8 mouse cellular contexts compared by ENCODE assay signal in the genomic region with DNA sequence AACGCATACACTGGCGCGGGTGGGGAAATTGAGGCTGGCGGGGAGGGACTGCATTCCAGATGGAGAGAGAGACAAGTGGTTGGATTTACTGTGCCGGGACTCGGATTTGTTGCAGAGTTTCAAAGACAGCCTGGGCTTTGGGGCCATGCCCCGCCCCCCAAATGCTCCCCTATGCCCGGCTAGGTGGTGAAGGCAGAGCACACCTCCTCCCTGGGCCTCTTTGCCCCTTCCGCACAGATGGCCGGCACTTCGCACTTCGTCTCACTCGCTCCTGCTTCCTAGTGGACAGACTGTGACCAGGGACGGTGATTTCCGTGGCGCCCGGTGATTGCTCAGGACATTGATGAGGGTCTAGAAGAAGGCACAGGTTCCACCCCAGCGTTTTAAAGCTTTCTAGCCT. TPM values are rescaled to one million over a fixed set of nuclear protein-coding genes. Genes with fewer than 3 reads are reported as not detected.
DNase-seq lines count a peak whose midpoint lies in the region; ATAC-seq lines count a peak whose summit lies in the region.

No protein-coding gene starts in this region.

- H3K27ac ChIP-seq in hindbrain, embryonic 15.5 days (replicated peaks): peak overlapping the region; percentile 47
- H3K27ac ChIP-seq in lung, embryonic 15.5 days: peak overlapping the region; percentile 57

- H3K27me3 ChIP-seq in hindbrain, embryonic 15.5 days: peaks cover 16% of the 10 kb centered on the region
- no peaks in the 10 kb centered on the region; the same call in 1 of the 2 replicates for H3K27me3 ChIP-seq in lung, embryonic 15.5 days
- no peaks in the 10 kb centered on the region for H3K27me3 ChIP-seq in splenic B cell, adult 2 months (ENCODE audit: control insufficient read depth, insufficient read depth, low read length, poor library complexity, severe bottlenecking)

- WGBS in hindbrain, embryonic 15.5 days: under 1% methylated on average over 18 of the region's 18 CpGs
- WGBS in lung, embryonic 15.5 days: under 1% methylated on average over 18 of the region's 18 CpGs

- peak; percentile 56 for DNase-seq in left cerebral cortex, postnatal 4 days
- no peak for DNase-seq in left cerebral cortex, postnatal 10 days (ENCODE audit: extremely low spot score in 1 of 2, low spot score in 2 of 2)
- DNase-seq in embryo, embryonic 10 days (ENCODE audit: low spot score): peak; percentile 59
- peak; percentile 40 for DNase-seq in splenic B cell, adult 2 months (ENCODE audit: low read depth, low spot score)
- no peak for DNase-seq in right cerebral cortex, postnatal 4 days
- DNase-seq in layer of hippocampus, adult 8-10 months (ENCODE audit: low spot score in 2 of 2): no peak

- peak overlapping the region; percentile 52 for H3K9ac ChIP-seq in hindbrain, embryonic 15.5 days
- peak overlapping the region; percentile 51 for H3K9ac ChIP-seq in lung, embryonic 15.5 days

- H3K4me3 ChIP-seq in hindbrain, embryonic 15.5 days: peak overlapping the region; percentile 38
- H3K4me3 ChIP-seq in lung, embryonic 15.5 days: peak overlapping the region; percentile 51

- no peaks in the 10 kb centered on the region for H3K9me3 ChIP-seq in hindbrain, embryonic 15.5 days
- no peaks in the 10 kb centered on the region for H3K9me3 ChIP-seq in lung, embryonic 15.5 days

- peaks cover 44% of the 10 kb centered on the region for H3K4me1 ChIP-seq in hindbrain, embryonic 15.5 days (replicated peaks)
- peaks cover 53% of the 10 kb centered on the region for H3K4me1 ChIP-seq in lung, embryonic 15.5 days

- H3K4me2 ChIP-seq in hindbrain, embryonic 15.5 days: peak overlapping the region; percentile 94
- peak overlapping the region; percentile 81 for H3K4me2 ChIP-seq in lung, embryonic 15.5 days

- intact Hi-C loops in left cerebral cortex, postnatal 4 days (cut with DNase I): no loop called here
- intact Hi-C loops in left cerebral cortex, postnatal 10 days (cut with DNase I): loop anchor here (5.0 kb wide), 1 partner anchor 46 kb away; no protein-coding TSS in a partner anchor

- ATAC-seq in hindbrain, embryonic 15.5 days (ENCODE audit: low FRiP score, low read depth): no peak
- ATAC-seq in lung, embryonic 15.5 days (ENCODE audit: borderline replicate concordance, extremely low read depth, low FRiP score, low TSS enrichment): 0 out of 2 replicates have a peak, but pooled peaks have one; percentile 12

- no peaks in the 10 kb centered on the region for H3K36me3 ChIP-seq in hindbrain, embryonic 15.5 days
- H3K36me3 ChIP-seq in lung, embryonic 15.5 days: no peaks in the 10 kb centered on the region
- no peaks in the 10 kb centered on the region for H3K36me3 ChIP-seq in splenic B cell, adult 2 months (ENCODE audit: control insufficient read depth, insufficient read depth, low read length, poor library complexity, severe bottlenecking)

RNA-seq across cellular contexts. Expression of a gene that starts 0.4 kb away (rescaled TPM):
- total RNA-seq in left cerebral cortex, postnatal 4 days (2021): 10 to 100 TPM; 21.2 to 24.2 TPM
- total RNA-seq in left cerebral cortex, postnatal 10 days (2021): 10 to 100 TPM; 22.6 to 24.5 TPM
- polyA plus RNA-seq in hindbrain, embryonic 15.5 days (2015; fragmentation: Nextera tagmentation; extraction: Ambion mirVana): 15.3 and 15.5 TPM in 2 replicates
- 21.1 and 23.4 TPM in 2 replicates for polyA plus RNA-seq in lung, embryonic 15.5 days (2015; fragmentation: Nextera tagmentation; extraction: Ambion mirVana)
- total RNA-seq in layer of hippocampus, adult 8-10 months (2022): 10 to 100 TPM; 52.2 to 70.6 (median 55.7) TPM

RNA-seq across cellular contexts. Expression of a gene that starts 10.1 kb away (rescaled TPM):
- 10 to 100 TPM; 81.8 to 84.6 TPM for total RNA-seq in left cerebral cortex, postnatal 4 days (2021)
- total RNA-seq in left cerebral cortex, postnatal 10 days (2021): 100 to 1,000 TPM; 122 to 127 TPM
- polyA plus RNA-seq in hindbrain, embryonic 15.5 days (2015; fragmentation: Nextera tagmentation; extraction: Ambion mirVana): 93.1 and 97.5 TPM in 2 replicates
- 38.7 and 42.2 TPM in 2 replicates for polyA plus RNA-seq in lung, embryonic 15.5 days (2015; fragmentation: Nextera tagmentation; extraction: Ambion mirVana)
- 100 to 1,000 TPM; 131 to 151 (median 146) TPM for total RNA-seq in layer of hippocampus, adult 8-10 months (2022)

RNA-seq across cellular contexts. Expression of a gene that starts 37.1 kb away (rescaled TPM):
- total RNA-seq in left cerebral cortex, postnatal 4 days (2021): under 1 TPM; 0.16 to 0.18 TPM
- total RNA-seq in left cerebral cortex, postnatal 10 days (2021): under 1 TPM; 0.20 to 0.54 TPM
- polyA plus RNA-seq in hindbrain, embryonic 15.5 days (2015; fragmentation: Nextera tagmentation; extraction: Ambion mirVana): 0.30 and 0.38 TPM in 2 replicates
- polyA plus RNA-seq in lung, embryonic 15.5 days (2015; fragmentation: Nextera tagmentation; extraction: Ambion mirVana): 0.48 and 1.1 TPM in 2 replicates
- 1 to 10 TPM in 2 of 4 experiments, under 1 TPM in 2; 0.69 to 3.6 (median 2.2) TPM for total RNA-seq in layer of hippocampus, adult 8-10 months (2022)

Comparison
In these comparisons a context has a peak if more than half of its experiments do, and no peak if none do; other contexts are left out.
1. DNase-seq: peak in left cerebral cortex, postnatal 4 days (single experiment), embryo, embryonic 10 days (single experiment) and splenic B cell, adult 2 months (single experiment); none in left cerebral cortex, postnatal 10 days (0 of 2), right cerebral cortex, postnatal 4 days (single experiment) and layer of hippocampus, adult 8-10 months (0 of 2).